Comparison of ENCODE assay signal across 8 mouse cellular contexts in the genomic region with DNA sequence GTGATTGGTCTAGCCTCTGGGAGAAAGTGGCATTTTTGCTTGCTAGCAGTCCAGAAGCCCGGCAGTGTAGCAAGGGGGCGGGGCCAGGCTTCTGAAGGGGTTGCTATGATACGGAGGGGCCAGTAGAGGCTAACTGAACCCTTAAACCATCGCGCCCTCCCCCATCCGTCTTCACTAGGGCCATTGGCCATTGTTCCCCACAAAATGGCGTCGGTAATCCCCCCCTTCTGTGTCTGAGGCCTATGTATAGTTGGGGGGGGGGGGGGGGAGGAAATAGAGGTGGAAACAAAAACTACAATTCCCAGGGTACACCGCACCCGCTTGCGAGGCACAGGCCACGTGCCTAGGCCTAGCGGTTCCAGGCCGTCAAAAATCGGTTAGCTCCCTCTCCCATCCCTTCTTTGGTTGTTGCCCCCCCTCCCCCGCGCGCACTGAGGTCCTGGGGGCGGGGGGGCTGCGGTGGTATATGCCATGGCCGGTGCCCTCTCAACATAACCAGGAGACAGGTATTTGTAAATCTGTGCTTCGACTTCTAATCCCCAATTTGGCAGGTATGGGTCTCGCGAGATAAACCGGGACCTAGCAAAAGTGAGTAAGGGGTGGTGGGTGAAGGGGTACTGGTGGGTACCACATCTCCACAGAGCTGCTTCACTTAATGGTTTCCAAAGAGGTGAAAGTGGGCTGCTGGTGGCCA. TPM values are rescaled to one million over a fixed set of nuclear protein-coding genes. Genes with fewer than 3 reads are reported as not detected.
DNase-seq lines count a peak whose midpoint lies in the region; ATAC-seq and TF ChIP-seq lines count a peak whose summit lies in the region.
"Had no signal": no experiment of that assay in that cellular context is flagged by ENCODE, and none has a peak within 500 bp of the region (broad histone marks: within the 10 kb centered on the region; RNA-seq: fewer than 3 reads in every experiment).

No protein-coding gene starts in this region.

- no peak for TF ChIP-seq POLR2A in brain, embryonic 14.5 days (IDR thresholded peaks at IDR 0.05; ENCODE audit: borderline replicate concordance, extremely low read depth, insufficient read depth, insufficient read length, poor library complexity, severe bottlenecking)

- WGBS in embryonic facial prominence, embryonic 11.5 days, result 24% methylated on average over 24 of the region's 25 CpGs
- WGBS in kidney, embryonic 15.5 days, result 17% methylated on average over 25 of the region's 25 CpGs
- WGBS in limb, embryonic 13.5 days, result 11% methylated on average over 17 of the region's 25 CpGs
- WGBS in neural tube, embryonic 11.5 days, result 25% methylated on average over 25 of the region's 25 CpGs

- H3K9me3 ChIP-seq in embryonic facial prominence, embryonic 11.5 days (replicated peaks; ENCODE audit: control insufficient read depth, low read length), result no peaks in the 10 kb centered on the region
- no peaks in the 10 kb centered on the region for H3K9me3 ChIP-seq in kidney, embryonic 15.5 days (replicated peaks)
- H3K9me3 ChIP-seq in limb, embryonic 13.5 days, result no peaks in the 10 kb centered on the region
- H3K9me3 ChIP-seq in neural tube, embryonic 11.5 days (ENCODE audit: control insufficient read depth, low read length), result no peaks in the 10 kb centered on the region

- no peak for TF ChIP-seq CTCF in brain, embryonic 14.5 days (IDR thresholded peaks at IDR 0.05; ENCODE audit: borderline replicate concordance, extremely low read depth, insufficient read depth, insufficient read length)

- H3K36me3 ChIP-seq in embryonic facial prominence, embryonic 11.5 days (replicated peaks; ENCODE audit: control insufficient read depth, insufficient read depth, low read depth, low read length), result no peaks in the 10 kb centered on the region
- no peaks in the 10 kb centered on the region for H3K36me3 ChIP-seq in kidney, embryonic 15.5 days
- H3K36me3 ChIP-seq in limb, embryonic 13.5 days, result no peaks in the 10 kb centered on the region
- no peaks in the 10 kb centered on the region for H3K36me3 ChIP-seq in neural tube, embryonic 11.5 days (ENCODE audit: control insufficient read depth, insufficient read depth, low read length)

- H3K4me1 ChIP-seq in embryonic facial prominence, embryonic 11.5 days (ENCODE audit: control insufficient read depth, insufficient read depth, low read length), result no peaks in the 10 kb centered on the region
- H3K4me1 ChIP-seq in kidney, embryonic 15.5 days, result 0 out of 2 replicates have a peak, but pooled peaks cover 4% of the 10 kb centered on the region
- H3K4me1 ChIP-seq in limb, embryonic 13.5 days, result no peaks in the 10 kb centered on the region
- no peaks in the 10 kb centered on the region for H3K4me1 ChIP-seq in neural tube, embryonic 11.5 days (ENCODE audit: control insufficient read depth, insufficient read depth, low read length)

- DNase-seq in brain, embryonic 14.5 days (ENCODE audit: low read depth), result peak; percentile 93
- DNase-seq in embryonic facial prominence, embryonic 11.5 days (ENCODE audit: low spot score), result peak; percentile 80
- peak; percentile 0 to 2 for DNase-seq in heart, adult 9 months (ENCODE audit: low spot score in 2 of 2)
- peak; percentile 79 for DNase-seq in neural tube, embryonic 11.5 days (ENCODE audit: low spot score)
- peak; percentile 3 to 7 for DNase-seq in thymus, postnatal 10 days (ENCODE audit: low spot score in 2 of 2)

- peak overlapping the region; percentile 45 for H3K4me2 ChIP-seq in embryonic facial prominence, embryonic 11.5 days (ENCODE audit: low read depth, low read length)
- H3K4me2 ChIP-seq in kidney, embryonic 15.5 days, result peak overlapping the region; percentile 65
- H3K4me2 ChIP-seq in limb, embryonic 13.5 days (replicated peaks), result peak overlapping the region; percentile 61
- H3K4me2 ChIP-seq in neural tube, embryonic 11.5 days (ENCODE audit: low read depth), result peak overlapping the region; percentile 57

- H3K9ac ChIP-seq in embryonic facial prominence, embryonic 11.5 days (replicated peaks; ENCODE audit: low read length), result peak overlapping the region; percentile 2
- H3K9ac ChIP-seq in kidney, embryonic 15.5 days, result peak overlapping the region; percentile 35; the same call in 1 of the 2 replicates
- peak overlapping the region; percentile 57; the same call in 1 of the 2 replicates for H3K9ac ChIP-seq in limb, embryonic 13.5 days
- H3K9ac ChIP-seq in neural tube, embryonic 11.5 days (ENCODE audit: low read length), result peak overlapping the region; percentile 44
- H3K9ac ChIP-seq: liver, embryonic 14.5 days had no signal

- no peaks in the 10 kb centered on the region for H3K27me3 ChIP-seq in embryonic facial prominence, embryonic 11.5 days (ENCODE audit: control insufficient read depth, insufficient read depth, low read length)
- 0 out of 2 replicates have a peak, but pooled peaks cover 2% of the 10 kb centered on the region for H3K27me3 ChIP-seq in kidney, embryonic 15.5 days
- H3K27me3 ChIP-seq in limb, embryonic 13.5 days, result no peaks in the 10 kb centered on the region; the same call in 1 of the 2 replicates
- no peaks in the 10 kb centered on the region for H3K27me3 ChIP-seq in neural tube, embryonic 11.5 days (ENCODE audit: control insufficient read depth, insufficient read depth, low read length)

- peak overlapping the region; percentile 37; the same call in 1 of the 2 replicates for H3K27ac ChIP-seq in embryonic facial prominence, embryonic 11.5 days (replicated peaks; ENCODE audit: low read depth, low read length)
- H3K27ac ChIP-seq in kidney, embryonic 15.5 days, result peak overlapping the region; percentile 82
- H3K27ac ChIP-seq in limb, embryonic 13.5 days, result peak overlapping the region; percentile 81
- peak overlapping the region; percentile 80 for H3K27ac ChIP-seq in neural tube, embryonic 11.5 days (ENCODE audit: low read depth, low read length)
- H3K27ac ChIP-seq: liver, embryonic 14.5 days had no signal

- peak overlapping the region; percentile 40 for H3K4me3 ChIP-seq in embryonic facial prominence, embryonic 11.5 days (ENCODE audit: low read depth, low read length)
- H3K4me3 ChIP-seq in kidney, embryonic 15.5 days (replicated peaks), result peak overlapping the region; percentile 55
- H3K4me3 ChIP-seq in limb, embryonic 13.5 days, result peak overlapping the region; percentile 49
- peak overlapping the region; percentile 27; the same call in 1 of the 2 replicates for H3K4me3 ChIP-seq in neural tube, embryonic 11.5 days (ENCODE audit: low read depth, low read length)

- peak; percentile 77 for ATAC-seq in embryonic facial prominence, embryonic 11.5 days (replicated peaks; ENCODE audit: insufficient number of reproducible peaks, low FRiP score, low TSS enrichment, low read depth)
- ATAC-seq in kidney, embryonic 15.5 days (replicated peaks; ENCODE audit: low FRiP score), result peak; percentile 79
- peak; percentile 67 for ATAC-seq in limb, embryonic 13.5 days (ENCODE audit: low FRiP score, low read depth)
- ATAC-seq in neural tube, embryonic 11.5 days (ENCODE audit: insufficient read depth, low FRiP score, low TSS enrichment), result peak; percentile 85

RNA-seq across cellular contexts. Expression of gene Wnk3, which starts 29.3 kb away (rescaled TPM):
- polyA plus RNA-seq in brain, embryonic 14.5 days (2012; rRNA removed), result 17.1 and 24.6 TPM in 2 replicates
- polyA plus RNA-seq in embryonic facial prominence, embryonic 11.5 days (2014; fragmentation: Nextera tagmentation; extraction: Ambion mirVana), result 7.8 and 9.6 TPM in 2 replicates
- polyA plus RNA-seq in kidney, embryonic 15.5 days (2015; fragmentation: Nextera tagmentation; extraction: Ambion mirVana), result 1.9 and 2.2 TPM in 2 replicates
- 3.4 and 3.8 TPM in 2 replicates for polyA plus RNA-seq in limb, embryonic 13.5 days (2015; fragmentation: Nextera tagmentation; extraction: Ambion mirVana)
- 13.7 and 15.1 TPM in 2 replicates for polyA plus RNA-seq in neural tube, embryonic 11.5 days (2014; fragmentation: Nextera tagmentation; extraction: Ambion mirVana)

Comparison
In these comparisons a context has a peak if more than half of its experiments do, and no peak if none do; other contexts are left out.
1. Peak in every context shown above with its lines: DNase-seq, ATAC-seq, H3K4me3 ChIP-seq and H3K27ac ChIP-seq.
2. DNase-seq: peak in every context shown above with its lines; median percentile 93 in brain, embryonic 14.5 days; 80 in embryonic facial prominence, embryonic 11.5 days; 79 in neural tube, embryonic 11.5 days; 5 in thymus, postnatal 10 days; 1 in heart, adult 9 months.
3. H3K9ac ChIP-seq: peak in every context shown above with its lines; median percentile 57 in limb, embryonic 13.5 days; 44 in neural tube, embryonic 11.5 days; 35 in kidney, embryonic 15.5 days; 2 in embryonic facial prominence, embryonic 11.5 days.